Mouse (Mus musculus): Measurements from ENCODE around the gene Enah.

Enah gene

GRCm38 (mm10) chr1:181877088-181877487, 142.7 kb downstream of the Enah start:
- DNase-seq (ENCODE audit: low spot score) = no peak

GRCm38 (mm10) chr1:181876656-181877055, 143.1 kb downstream of the Enah start:
- DNase-seq (ENCODE audit: low spot score) = no peak

- no peak for DNase-seq (ENCODE audit: low spot score)
Measured at GRCm38 (mm10) chr1:181873086-181873920, 146.5 kb downstream of the Enah start.

- DNase-seq (ENCODE audit: low spot score) = no peak
Measured at GRCm38 (mm10) chr1:181872639-181873038, 147.2 kb downstream of the Enah start.

- DNase-seq (ENCODE audit: low spot score) = no peak
Measured at GRCm38 (mm10) chr1:181866429-181867280, 153.1 kb downstream of the Enah start.

GRCm38 (mm10) chr1:181865863-181866216, 153.9 kb downstream of the Enah start:
- DNase-seq (ENCODE audit: low spot score) = no peak

- DNase-seq (ENCODE audit: low spot score) = no peak
Measured at GRCm38 (mm10) chr1:181864971-181865862, 154.6 kb downstream of the Enah start.

GRCm38 (mm10) chr1:181863431-181863830, 156.4 kb downstream of the Enah start:
- DNase-seq (ENCODE audit: low spot score) = no peak

- DNase-seq (ENCODE audit: low spot score) = no peak
Measured at GRCm38 (mm10) chr1:181862676-181863374, 157.0 kb downstream of the Enah start.

GRCm38 (mm10) chr1:181861181-181861902, 158.4 kb downstream of the Enah start:
- no peak for DNase-seq (ENCODE audit: low spot score)

GRCm38 (mm10) chr1:181860659-181861058, 159.1 kb downstream of the Enah start:
- no peak for DNase-seq (ENCODE audit: low spot score)

- no peak for DNase-seq (ENCODE audit: low spot score)
Measured at GRCm38 (mm10) chr1:181856329-181856728, 163.5 kb downstream of the Enah start.

- no peak for DNase-seq (ENCODE audit: low spot score)
Measured at GRCm38 (mm10) chr1:181854829-181855228, 165.0 kb downstream of the Enah start.

GRCm38 (mm10) chr1:181853081-181853736, 166.6 kb downstream of the Enah start:
- no peak for DNase-seq (ENCODE audit: low spot score)

GRCm38 (mm10) chr1:181852466-181852865, 167.3 kb downstream of the Enah start:
- DNase-seq (ENCODE audit: low spot score) = no peak

GRCm38 (mm10) chr1:181851521-181852310, 168.1 kb downstream of the Enah start:
- DNase-seq (ENCODE audit: low spot score) = no peak

GRCm38 (mm10) chr1:181850441-181850840, 169.3 kb downstream of the Enah start:
- no peak for DNase-seq (ENCODE audit: low spot score)

GRCm38 (mm10) chr1:181848210-181848609, 171.6 kb downstream of the Enah start:
- no peak for DNase-seq (ENCODE audit: low spot score)

GRCm38 (mm10) chr1:181847396-181847795, 172.4 kb downstream of the Enah start:
- no peak for DNase-seq (ENCODE audit: low spot score)

Measured in c-Kit-positive CD71-positive TER-119-positive erythroid progenitor cells, embryonic 14.5 days (primary cell).